Mouse (Mus musculus): ENCODE data around the gene Spag6.

DNA sequence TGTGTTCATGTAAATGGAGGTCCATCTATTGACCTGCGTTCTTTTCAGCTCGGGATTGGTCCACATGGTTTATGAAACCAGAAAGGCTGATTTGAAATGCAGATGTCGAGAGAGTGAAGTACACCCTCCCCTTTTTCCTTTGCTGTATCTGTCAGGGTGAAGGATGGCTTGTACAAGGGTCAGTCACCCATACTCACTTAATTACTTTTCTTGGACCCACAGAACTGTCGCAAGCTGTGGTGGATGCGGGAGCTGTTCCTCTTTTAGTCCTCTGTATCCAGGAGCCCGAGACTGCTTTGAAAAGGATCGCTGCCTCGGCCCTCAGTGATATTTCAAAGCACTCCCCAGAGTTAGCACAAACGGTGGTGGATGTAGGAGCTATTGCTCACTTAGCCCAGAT lies 37.9 kb downstream of the Spag6 start:
- TF ChIP-seq POLR2A (IDR thresholded peaks at IDR 0.05; ENCODE audit: borderline replicate concordance, control insufficient read depth, low read depth, low read length) = no peak
- TF ChIP-seq CTCF (IDR thresholded peaks at IDR 0.05; ENCODE audit: control insufficient read depth, insufficient read depth, low read length) = no peak

Measured in bone marrow, adult 2 months (tissue).